Mouse (Mus musculus) adrenal gland, adult 18-20 months (tissue): Measurements from ENCODE around the gene Nckipsd. TPM values are rescaled to one million over a fixed set of nuclear protein-coding genes. Genes with fewer than 3 reads are reported as not detected.

Source experiments
- DNase-seq, 2 experiments: peaks; one replicate each; pipeline ENCODE4 v3.0.0; 2021 to 2022; ENCODE audit warnings: low spot score in 2 of 2
- long read RNA-seq, 2 experiments: library from polyadenylated mRNA; stranded (forward); transcript quantifications; one replicate each; pipeline ENCODE4 v2.0.0; 2021
- total RNA-seq, 2 experiments: library from RNA; stranded (reverse); gene quantifications; 1 replicate in 1 of 2; 2 replicates in 1 of 2; pipeline ENCODE4 v1.2.3; 2021

Gene Nckipsd
- total RNA-seq = 10 to 100 TPM; 10.8 to 11.3 TPM
- long read RNA-seq, experiment 1, transcript Nckipsd-201 (13 exons, 3,360 nt) = major isoform, 23 of 26 reads
- long read RNA-seq, experiment 1, partial matches to known transcripts = 0 of 26 reads
- long read RNA-seq, experiment 1, other reads (novel, unspliced or antisense) = 3 of 26 reads
- long read RNA-seq, experiment 2, transcript Nckipsd-201 (13 exons, 3,360 nt) = major isoform, 12 of 25 reads
- long read RNA-seq, experiment 2, partial matches to known transcripts = 11 of 25 reads
- long read RNA-seq, experiment 2, other reads (novel, unspliced or antisense) = 2 of 25 reads

- peak; percentile 97 to 99 for DNase-seq
Observed at GRCm38 (mm10) chr9:108808163-108808665, at the start of gene Nckipsd. TSS of gene Nckipsd (plus strand) at chr9:108808368.

- no peak for DNase-seq
Observed at GRCm38 (mm10) chr9:108759121-108759520, 49.0 kb upstream of the Nckipsd start.

- DNase-seq = peak; percentile 37 to 58
Observed at GRCm38 (mm10) chr9:108759805-108760204, 48.4 kb upstream of the Nckipsd start.

GRCm38 (mm10) chr9:108761561-108761960 is 46.6 kb upstream of the Nckipsd start:
- DNase-seq = no peak

- no peak for DNase-seq
Observed at GRCm38 (mm10) chr9:108764971-108765370, 43.2 kb upstream of the Nckipsd start.

- no peak for DNase-seq
Observed at GRCm38 (mm10) chr9:108776614-108777013, 31.6 kb upstream of the Nckipsd start.

- DNase-seq = no peak
Observed at GRCm38 (mm10) chr9:108777276-108777675, 30.9 kb upstream of the Nckipsd start.

GRCm38 (mm10) chr9:108780959-108781358 is 27.2 kb upstream of the Nckipsd start:
- DNase-seq = no peak

- no peak for DNase-seq
Observed at GRCm38 (mm10) chr9:108781891-108782290, 26.3 kb upstream of the Nckipsd start.

- DNase-seq = no peak
Observed at GRCm38 (mm10) chr9:108782836-108783547, 25.2 kb upstream of the Nckipsd start.

- peak; percentile 94 for DNase-seq
Observed at GRCm38 (mm10) chr9:108783548-108784463, 24.4 kb upstream of the Nckipsd start, which contains the start of gene Ip6k2. TSS of gene Ip6k2 (plus strand) at chr9:108783796.

GRCm38 (mm10) chr9:108785416-108785815 is 22.8 kb upstream of the Nckipsd start:
- DNase-seq = no peak

- no peak for DNase-seq
Observed at GRCm38 (mm10) chr9:108786494-108786893, 21.7 kb upstream of the Nckipsd start.

GRCm38 (mm10) chr9:108787080-108787479 is 21.1 kb upstream of the Nckipsd start:
- DNase-seq = no peak

GRCm38 (mm10) chr9:108788713-108789112 is 19.5 kb upstream of the Nckipsd start:
- no peak for DNase-seq

- no peak for DNase-seq
Observed at GRCm38 (mm10) chr9:108792307-108792706, 15.9 kb upstream of the Nckipsd start.

- DNase-seq = no peak
Observed at GRCm38 (mm10) chr9:108792730-108793129, 15.4 kb upstream of the Nckipsd start.

GRCm38 (mm10) chr9:108795281-108795680 is 12.9 kb upstream of the Nckipsd start:
- no peak for DNase-seq

- peak; percentile 46 to 48 for DNase-seq
Observed at GRCm38 (mm10) chr9:108795762-108796161, 12.4 kb upstream of the Nckipsd start.

GRCm38 (mm10) chr9:108796351-108796981 is 11.7 kb upstream of the Nckipsd start:
- peak in 1 of 2 experiments; percentile 35 for DNase-seq

- DNase-seq = no peak
Observed at GRCm38 (mm10) chr9:108797477-108797876, 10.7 kb upstream of the Nckipsd start.
